Mouse (Mus musculus) ES-Bruce4 (cell line): ENCODE data around the gene Batf. TPM values are rescaled to one million over a fixed set of nuclear protein-coding genes. Genes with fewer than 3 reads are reported as not detected.

Source experiments
- H3K27ac ChIP-seq: 2 replicates; pipeline ENCODE4 v1.5.1; 2012; ENCODE audit warnings: low read length, inconsistent platforms; ENCODE audit not compliant: insufficient read depth
- H3K27me3 ChIP-seq: 2 replicates; pipeline ENCODE4 v1.6.1; 2012; ENCODE audit warnings: mild to moderate bottlenecking, low read length, inconsistent platforms; ENCODE audit not compliant: control insufficient read depth, poor library complexity, insufficient read depth, severe bottlenecking
- H3K36me3 ChIP-seq: 2 replicates; pipeline ENCODE4 v1.6.1; 2012; ENCODE audit warnings: inconsistent platforms, mild to moderate bottlenecking, low read length, moderate library complexity; ENCODE audit not compliant: control insufficient read depth, poor library complexity, insufficient read depth, severe bottlenecking
- H3K4me1 ChIP-seq: one replicate; pipeline ENCODE4 v1.8.1; 2011; ENCODE audit warnings: low read length; ENCODE audit not compliant: control insufficient read depth, insufficient read depth
- H3K4me3 ChIP-seq: 2 replicates; pipeline ENCODE4 v1.5.1; 2011; ENCODE audit warnings: low read depth, mild to moderate bottlenecking, low read length
- H3K9ac ChIP-seq: 2 replicates; pipeline ENCODE4 v1.6.1; 2012; ENCODE audit warnings: low read depth, mild to moderate bottlenecking, inconsistent platforms; ENCODE audit not compliant: poor library complexity, severe bottlenecking
- H3K9me3 ChIP-seq: replicated peaks from 2 replicates; pipeline ENCODE4 v1.6.1; 2012; ENCODE audit warnings: mild to moderate bottlenecking, low read length, inconsistent platforms; ENCODE audit not compliant: control insufficient read depth, poor library complexity, insufficient read depth, severe bottlenecking
- CTCF ChIP-seq: IDR thresholded peaks from one replicate; pipeline ENCODE4 v1.8.1; 2011; ENCODE audit warnings: low read depth, low read length
- EP300 ChIP-seq: IDR thresholded peaks from 2 replicates; pipeline ENCODE4 v1.6.1; 2011; ENCODE audit warnings: low read depth, low read length; ENCODE audit not compliant: insufficient read depth
- POLR2A ChIP-seq: IDR thresholded peaks from one replicate; pipeline ENCODE4 v1.8.1; 2011; ENCODE audit warnings: low read length; ENCODE audit not compliant: insufficient read depth
- polyA plus RNA-seq: library from polyadenylated mRNA; stranded (reverse); fragments of >200 nt; gene quantifications from 2 replicates; pipeline ENCODE4 v1.2.4, GENCODE M21; 2011; ENCODE audit warnings: low read depth; ENCODE audit not compliant: missing spikeins, insufficient read depth, insufficient read length

Batf gene
- polyA plus RNA-seq, 1 experiment: 0.64 TPM

DNA sequence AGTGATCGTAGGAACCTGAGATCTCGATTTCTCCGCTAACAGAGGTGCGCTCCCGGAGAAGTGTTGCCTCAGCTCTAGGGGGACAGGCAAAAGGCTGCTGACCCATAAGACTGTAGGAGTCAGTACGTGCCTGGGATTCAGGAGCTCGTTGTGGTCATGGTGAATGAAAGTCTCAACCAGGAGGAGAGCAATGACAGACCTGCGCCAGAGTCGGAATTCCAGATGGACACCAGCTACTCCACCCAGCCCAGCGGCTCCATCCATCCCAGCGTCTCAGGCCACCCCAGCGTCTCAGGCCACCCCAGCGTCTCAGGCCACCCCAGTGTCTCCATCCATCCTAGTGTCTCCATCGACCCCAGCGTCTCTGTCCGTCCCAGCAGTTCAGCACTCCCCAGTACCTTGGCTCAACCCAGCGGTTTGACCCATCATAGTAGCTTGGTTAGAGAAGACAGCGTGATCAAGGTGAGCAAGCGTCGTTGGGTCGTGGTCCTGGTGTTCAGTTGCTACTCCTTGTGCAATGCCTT is 60.3 kb downstream of the Batf start:
- H3K27ac ChIP-seq: no peak overlapping the region
- no peaks in the 10 kb centered on the region for H3K9me3 ChIP-seq
- peak overlapping the region; percentile 71 for H3K4me3 ChIP-seq
- TF ChIP-seq EP300 (no peak), CTCF (no peak), POLR2A (no peak)
- H3K9ac ChIP-seq: peak overlapping the region; percentile 34; the same call in 1 of the 2 replicates
- H3K27me3 ChIP-seq: no peaks in the 10 kb centered on the region
- no peaks in the 10 kb centered on the region for H3K36me3 ChIP-seq
- H3K4me1 ChIP-seq: no peaks in the 10 kb centered on the region

- Histone ChIP-seq H3K36me3 (no peaks in the 10 kb centered on the region), H3K4me1 (no peaks in the 10 kb centered on the region), H3K27ac (no peak overlapping the region), H3K9me3 (no peaks in the 10 kb centered on the region), H3K9ac (no peak overlapping the region), H3K4me3 (0 out of 2 replicates have a peak overlapping the region, but pooled peaks have one; percentile 71), H3K27me3 (no peaks in the 10 kb centered on the region)
- TF ChIP-seq CTCF (no peak), POLR2A (no peak), EP300 (no peak)
These were observed 60.9 kb downstream of the Batf start for GRCm38 (mm10) chr12:85747343-85747742.

DNA sequence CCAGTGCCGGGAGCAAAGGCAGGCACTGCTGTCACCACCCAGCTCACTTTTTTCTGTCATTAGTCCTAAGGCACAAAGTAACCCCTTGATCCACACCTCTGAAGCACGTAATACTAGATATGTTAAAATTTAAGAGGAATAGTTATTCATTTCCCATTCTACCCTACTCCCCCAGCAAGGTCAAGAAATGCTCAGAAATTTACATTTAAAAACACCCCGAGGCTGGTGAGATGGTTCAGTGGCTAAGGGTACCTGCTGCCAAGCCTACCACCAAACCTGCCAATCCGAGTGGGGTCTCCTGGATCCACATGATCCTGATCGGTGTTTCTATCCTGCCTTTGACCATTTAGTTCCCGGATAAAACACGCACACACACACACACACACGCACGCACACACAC is 63.4 kb downstream of the Batf start:
- Histone ChIP-seq H3K9ac (no peak overlapping the region), H3K36me3 (no peaks in the 10 kb centered on the region), H3K27ac (no peak overlapping the region), H3K4me1 (peaks cover 4% of the 10 kb centered on the region), H3K9me3 (no peaks in the 10 kb centered on the region), H3K27me3 (no peaks in the 10 kb centered on the region), H3K4me3 (no peak overlapping the region)
- no peak for TF ChIP-seq EP300
- no peak for TF ChIP-seq CTCF
- no peak for TF ChIP-seq POLR2A

GRCm38 (mm10) chr12:85752116-85752515 is 65.6 kb downstream of the Batf start:
- Histone ChIP-seq H3K9ac (no peak overlapping the region), H3K27me3 (no peaks in the 10 kb centered on the region), H3K36me3 (no peaks in the 10 kb centered on the region), H3K27ac (no peak overlapping the region), H3K4me1 (peaks cover 4% of the 10 kb centered on the region), H3K4me3 (no peak overlapping the region), H3K9me3 (no peaks in the 10 kb centered on the region)
- TF ChIP-seq EP300 (no peak), POLR2A (no peak), CTCF (no peak)

- Histone ChIP-seq H3K36me3 (no peaks in the 10 kb centered on the region), H3K27ac (peak overlapping the region; percentile 58), H3K27me3 (no peaks in the 10 kb centered on the region), H3K4me1 (peaks cover 4% of the 10 kb centered on the region), H3K9me3 (no peaks in the 10 kb centered on the region), H3K9ac (no peak overlapping the region), H3K4me3 (no peak overlapping the region)
- no peak for TF ChIP-seq EP300
- TF ChIP-seq CTCF: no peak
- TF ChIP-seq POLR2A: no peak
These were observed 66.8 kb downstream of the Batf start for GRCm38 (mm10) chr12:85753223-85753622.

GRCm38 (mm10) chr12:85754611-85755265 is 68.3 kb downstream of the Batf start:
- Histone ChIP-seq H3K9ac (no peak overlapping the region), H3K9me3 (no peaks in the 10 kb centered on the region), H3K36me3 (no peaks in the 10 kb centered on the region), H3K4me3 (no peak overlapping the region), H3K27me3 (no peaks in the 10 kb centered on the region), H3K4me1 (peaks cover 4% of the 10 kb centered on the region), H3K27ac (no peak overlapping the region)
- TF ChIP-seq CTCF: no peak
- 0 out of 2 replicates have a peak, but pooled peaks have one; percentile 7 for TF ChIP-seq EP300
- no peak for TF ChIP-seq POLR2A
